Mouse (Mus musculus) neural tube, embryonic 15.5 days (tissue): ENCODE results near the gene Gpr82. TPM values are rescaled to one million over a fixed set of nuclear protein-coding genes. Genes with fewer than 3 reads are reported as not detected.

ENCODE experiments used
- ATAC-seq: fragments of 200-750 bp; cut with Nextera tagmentation; 2 replicates; pipeline ENCODE4 v1.8.0; 2017; ENCODE audit warnings: mild to moderate bottlenecking, moderate TSS enrichment, moderate library complexity; ENCODE audit not compliant: low FRiP score
- H3K27ac ChIP-seq: fragments of 300-500 bp; sonication (generic); replicated peaks from 2 replicates; pipeline ENCODE4 v1.5.1; 2015; ENCODE audit warnings: mild to moderate bottlenecking, inconsistent platforms
- H3K27me3 ChIP-seq: fragments of 300-500 bp; sonication (generic); replicated peaks from 2 replicates; pipeline ENCODE4 v1.6.1; 2015; ENCODE audit warnings: inconsistent platforms
- H3K36me3 ChIP-seq: fragments of 300-500 bp; sonication (generic); 2 replicates; pipeline ENCODE4 v1.6.1; 2015; ENCODE audit warnings: inconsistent platforms
- H3K4me1 ChIP-seq: fragments of 300-500 bp; sonication (generic); 2 replicates; pipeline ENCODE4 v1.6.1; 2015; ENCODE audit warnings: inconsistent platforms
- H3K4me2 ChIP-seq: fragments of 300-500 bp; sonication (generic); 2 replicates; pipeline ENCODE4 v1.6.1; 2015; ENCODE audit warnings: inconsistent platforms, mild to moderate bottlenecking, moderate library complexity
- H3K4me3 ChIP-seq: fragments of 300-500 bp; sonication (generic); replicated peaks from 2 replicates; pipeline ENCODE4 v1.5.1; 2015; ENCODE audit warnings: mild to moderate bottlenecking, inconsistent platforms
- H3K9ac ChIP-seq: fragments of 300-500 bp; sonication (generic); replicated peaks from 2 replicates; pipeline ENCODE4 v1.6.1; 2015; ENCODE audit warnings: mild to moderate bottlenecking, inconsistent platforms
- H3K9me3 ChIP-seq: fragments of 300-500 bp; sonication (generic); replicated peaks from 2 replicates; pipeline ENCODE4 v1.6.1; 2016; ENCODE audit warnings: inconsistent platforms
- WGBS: fragments of 180-500 bp; shearing (Covaris S2); methylation state at CpG from one replicate; pipeline ENCODE4 v1.1.7; 2015; ENCODE audit warnings: mixed read lengths; 5-methylcytosine and 5-hydroxymethylcytosine counted together
- microRNA-seq: library from miRNA; unstranded; fragments of <30 nt; microRNA quantifications from one replicate; pipeline ENCODE4, GENCODE M21; 2017
- polyA plus RNA-seq: library from polyadenylated mRNA; unstranded; fragments of >200 nt; fragmentation: Nextera tagmentation; extraction: Ambion mirVana; gene quantifications from 2 replicates; pipeline ENCODE4 v1.2.1, GENCODE M21; 2015

Gpr82 gene
- polyA plus RNA-seq, 1 experiment from 2014 or later, result 0.37 TPM

DNA sequence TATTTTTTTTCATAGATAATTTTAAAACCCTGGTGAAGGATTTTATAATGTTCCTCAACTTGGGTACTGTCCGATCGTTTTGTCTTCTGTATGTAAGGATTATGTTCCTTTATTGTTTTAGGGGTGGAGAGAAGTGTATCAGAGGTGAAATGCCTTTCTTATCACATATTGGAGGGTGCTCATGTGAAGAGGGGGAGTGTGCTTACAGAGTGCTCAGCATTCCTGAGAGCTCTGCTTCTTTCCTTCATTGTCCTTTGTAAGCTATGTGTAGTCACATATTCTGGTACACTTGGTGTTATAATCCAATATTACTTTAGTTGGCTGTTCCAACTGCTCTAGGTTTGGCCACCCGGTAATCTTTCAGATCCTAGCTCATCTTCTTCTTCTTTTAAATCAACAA, 39.5 kb downstream of the Gpr82 start:
- H3K9ac ChIP-seq, result no peak overlapping the region
- no peaks in the 10 kb centered on the region for H3K9me3 ChIP-seq
- H3K4me2 ChIP-seq, result no peak overlapping the region
- 86% methylated on average over 3 of the region's 3 CpGs for WGBS
- H3K4me3 ChIP-seq, result no peak overlapping the region
- H3K36me3 ChIP-seq, result no peaks in the 10 kb centered on the region
- H3K4me1 ChIP-seq, result no peaks in the 10 kb centered on the region
- no peaks in the 10 kb centered on the region for H3K27me3 ChIP-seq
- ATAC-seq, result no peak
- no peak overlapping the region for H3K27ac ChIP-seq

- no peaks in the 10 kb centered on the region for H3K9me3 ChIP-seq
- WGBS, result 52% methylated on average over 2 of the region's 2 CpGs
Measured at GRCm38 (mm10) chrX:13705051-13705450, 43.9 kb downstream of the Gpr82 start.

DNA sequence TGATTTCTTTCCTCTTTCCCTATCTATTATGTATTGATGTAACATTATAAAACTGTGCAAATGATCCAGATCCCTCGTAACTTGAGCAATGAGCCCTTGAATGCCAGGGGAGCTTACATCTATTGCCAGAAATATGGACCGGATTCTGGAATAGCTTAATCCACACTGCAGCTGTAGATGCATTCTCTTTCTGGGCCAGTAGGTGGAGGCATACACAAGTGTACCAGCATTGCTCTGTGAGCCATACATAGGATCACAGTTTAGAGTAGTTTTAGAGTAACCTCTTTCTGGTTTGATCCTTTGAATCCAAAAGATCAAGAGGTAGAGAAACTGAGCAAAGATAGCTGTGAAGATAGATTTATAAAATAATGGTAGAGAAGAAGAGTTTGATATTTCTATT, 49.0 kb downstream of the Gpr82 start:
- no peak overlapping the region for H3K27ac ChIP-seq
- H3K4me3 ChIP-seq, result no peak overlapping the region
- H3K36me3 ChIP-seq, result no peaks in the 10 kb centered on the region
- WGBS, result 41% methylated on average over 2 of the region's 2 CpGs
- no peaks in the 10 kb centered on the region for H3K9me3 ChIP-seq
- H3K4me2 ChIP-seq, result no peak overlapping the region
- H3K27me3 ChIP-seq, result no peaks in the 10 kb centered on the region
- no peaks in the 10 kb centered on the region for H3K4me1 ChIP-seq
- no peak for ATAC-seq
- H3K9ac ChIP-seq, result no peak overlapping the region

More at GRCm38 (mm10) chrX:13705051-13705450, 43.9 kb downstream of the Gpr82 start:
- Histone ChIP-seq H3K4me1 (no peaks in the 10 kb centered on the region), H3K27me3 (no peaks in the 10 kb centered on the region), H3K9ac (no peak overlapping the region), H3K4me3 (no peak overlapping the region), H3K36me3 (no peaks in the 10 kb centered on the region), H3K27ac (no peak overlapping the region), H3K4me2 (no peak overlapping the region)
- ATAC-seq, result no peak

Small RNA genes within 50 kb of the gene (microRNA-seq; reads per million reads assigned to microRNA genes)
- not detected for gene Gm25246

Other genes starting within 250 kb of the Gpr82 start
- gene Nyx, start 195.3 kb upstream of the Gpr82 start, polyA plus RNA-seq, result 0.24 and 0.27 TPM in 2 replicates
- gene Gpr34, start 29.3 kb upstream of the Gpr82 start, polyA plus RNA-seq, result 2.7 and 3.3 TPM in 2 replicates
- gene Cask, start 190.0 kb downstream of the Gpr82 start, polyA plus RNA-seq, result 47.5 and 57.1 TPM in 2 replicates